Mouse (Mus musculus) intestine, embryonic 14.5 days (tissue): ENCODE measurements around the gene Lsr. TPM values are rescaled to one million over a fixed set of nuclear protein-coding genes. Genes with fewer than 3 reads are reported as not detected.

ENCODE experiments used
- ATAC-seq: fragments of 200-750 bp; cut with Nextera tagmentation; replicated peaks from 2 replicates; pipeline ENCODE4 v1.8.0; 2017; ENCODE audit warnings: low read depth, moderate number of reproducible peaks, moderate TSS enrichment, moderate library complexity; ENCODE audit not compliant: low FRiP score, low TSS enrichment
- DNase-seq: peaks from one replicate; pipeline ENCODE4 v3.0.0-alpha.2; 2018; ENCODE audit warnings: low spot score
- H3K27ac ChIP-seq: fragments of 300-500 bp; sonication (generic); 2 replicates; pipeline ENCODE4 v1.5.1; 2014; ENCODE audit warnings: low read depth, mild to moderate bottlenecking, control low read depth
- H3K27me3 ChIP-seq: fragments of 300-500 bp; sonication (generic); replicated peaks from 2 replicates; pipeline ENCODE4 v1.6.1; 2014; ENCODE audit warnings: low read length, control low read depth; ENCODE audit not compliant: control insufficient read depth, insufficient read depth
- H3K36me3 ChIP-seq: fragments of 300-500 bp; sonication (generic); 2 replicates; pipeline ENCODE4 v1.6.1; 2014; ENCODE audit warnings: low read length, control low read depth; ENCODE audit not compliant: control insufficient read depth, insufficient read depth
- H3K4me1 ChIP-seq: fragments of 300-500 bp; sonication (generic); replicated peaks from 2 replicates; pipeline ENCODE4 v1.6.1; 2014; ENCODE audit warnings: low read length, control low read depth, mixed read lengths; ENCODE audit not compliant: control insufficient read depth, insufficient read depth
- H3K4me2 ChIP-seq: fragments of 300-500 bp; sonication (generic); 2 replicates; pipeline ENCODE4 v1.6.1; 2014; ENCODE audit warnings: low read length
- H3K4me3 ChIP-seq: fragments of 300-500 bp; sonication (generic); 2 replicates; pipeline ENCODE4 v1.5.1; 2014; ENCODE audit warnings: low read depth, low read length, control low read depth, mixed read lengths
- H3K9ac ChIP-seq: fragments of 300-500 bp; sonication (generic); 2 replicates; pipeline ENCODE4 v1.6.1; 2014; ENCODE audit warnings: mild to moderate bottlenecking, low read length
- H3K9me3 ChIP-seq: fragments of 300-500 bp; sonication (generic); 2 replicates; pipeline ENCODE4 v1.6.1; 2016; ENCODE audit warnings: low read length, control low read depth; ENCODE audit not compliant: control insufficient read depth
- WGBS: fragments of 180-500 bp; shearing (Covaris S2); extraction: QIAGEN DNeasy Blood & Tissue Kit; methylation state at CpG from one replicate; pipeline ENCODE4 v1.1.7; 2014; 5-methylcytosine and 5-hydroxymethylcytosine counted together
- polyA plus RNA-seq: library from polyadenylated mRNA; unstranded; fragments of >200 nt; fragmentation: Nextera tagmentation; extraction: Ambion mirVana; gene quantifications from 2 replicates; pipeline ENCODE4 v1.2.1, GENCODE M21; 2014

Gene Lsr
- polyA plus RNA-seq, 1 experiment from 2014 or later = 135 TPM

DNA sequence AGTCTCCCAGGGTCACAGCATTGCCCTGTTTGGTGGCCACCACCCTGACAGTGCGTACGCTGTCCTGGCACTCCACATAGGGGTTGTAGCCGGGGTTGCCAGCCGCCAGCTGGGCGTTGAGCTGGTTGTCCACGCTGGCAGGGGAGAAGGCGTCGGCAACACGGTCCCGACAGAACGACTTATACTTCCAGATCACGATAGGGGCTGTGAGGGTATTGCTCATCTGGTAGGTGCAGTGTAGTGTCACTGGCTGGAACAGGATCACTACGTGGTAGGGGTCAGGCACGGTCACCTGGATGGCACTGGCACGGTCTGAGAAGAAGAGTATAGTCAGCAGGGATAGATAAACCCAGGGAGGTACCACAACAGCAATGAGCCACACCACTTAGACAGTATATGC, 1.4 kb downstream of the Lsr start:
- H3K9me3 ChIP-seq = no peaks in the 10 kb centered on the region
- no peak for DNase-seq
- 0 out of 2 replicates have a peak, but pooled peaks cover 11% of the 10 kb centered on the region for H3K27me3 ChIP-seq
- peak overlapping the region; percentile 66; the same call in 1 of the 2 replicates for H3K9ac ChIP-seq
- no peak for ATAC-seq
- peak overlapping the region; percentile 47 for H3K4me3 ChIP-seq
- no peak overlapping the region for H3K27ac ChIP-seq
- WGBS = 87% methylated on average over 15 of the region's 15 CpGs
- peak overlapping the region; percentile 61 for H3K4me2 ChIP-seq
- H3K36me3 ChIP-seq = peaks cover 11% of the 10 kb centered on the region; the same call in 1 of the 2 replicates
- H3K4me1 ChIP-seq = no peaks in the 10 kb centered on the region; the same call in 1 of the 2 replicates

DNA sequence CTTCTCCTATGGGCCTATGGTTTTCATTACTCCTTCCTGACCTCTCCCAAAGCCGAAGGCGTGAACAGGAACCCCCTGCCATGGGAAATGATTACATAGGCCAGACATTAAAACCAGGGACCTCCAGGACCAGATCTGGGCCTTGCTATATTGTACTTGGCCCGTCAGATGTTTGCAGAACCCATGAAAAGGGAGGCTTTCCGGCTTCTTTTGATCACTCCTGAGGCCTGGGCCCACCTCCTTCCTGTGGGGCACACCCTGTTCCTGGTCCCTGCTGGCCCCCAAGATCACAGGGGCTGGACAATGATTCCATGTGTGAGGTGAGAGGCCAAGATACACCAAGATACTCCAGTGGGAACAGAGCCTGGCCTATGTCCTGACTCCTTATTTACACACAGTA, 4.1 kb downstream of the Lsr start:
- Histone ChIP-seq H3K27me3 (0 out of 2 replicates have a peak, but pooled peaks cover 11% of the 10 kb centered on the region), H3K27ac (no peak overlapping the region), H3K9me3 (no peaks in the 10 kb centered on the region), H3K4me1 (no peaks in the 10 kb centered on the region; the same call in 1 of the 2 replicates), H3K4me3 (no peak overlapping the region), H3K9ac (no peak overlapping the region), H3K4me2 (no peak overlapping the region), H3K36me3 (peaks cover 11% of the 10 kb centered on the region; the same call in 1 of the 2 replicates)
- DNase-seq (no peak), ATAC-seq (no peak)
- 91% methylated on average over 4 of the region's 4 CpGs for WGBS

DNA sequence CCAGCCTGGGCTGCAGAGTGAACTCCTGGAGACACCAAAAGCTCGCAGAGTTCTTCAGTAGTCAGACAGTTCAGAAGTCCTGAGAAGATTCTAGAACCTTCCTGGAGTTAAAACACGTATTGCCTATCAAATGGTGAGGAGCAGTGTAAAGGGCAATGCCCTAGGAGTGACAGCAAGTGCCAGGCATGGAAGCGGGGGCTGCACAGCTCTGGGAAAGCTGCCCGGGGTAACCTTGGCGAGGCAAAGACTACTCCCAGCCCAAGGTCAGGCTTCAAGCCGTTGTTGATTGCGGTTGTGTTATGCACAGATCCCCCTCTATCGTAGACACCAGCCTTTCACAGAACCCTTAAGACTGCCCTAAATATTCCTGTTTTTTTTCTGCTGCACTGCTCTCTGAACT, 4.7 kb downstream of the Lsr start:
- WGBS = 91% methylated on average over 8 of the region's 8 CpGs
- Histone ChIP-seq H3K4me2 (no peak overlapping the region), H3K27me3 (0 out of 2 replicates have a peak, but pooled peaks cover 11% of the 10 kb centered on the region), H3K4me3 (no peak overlapping the region), H3K9me3 (no peaks in the 10 kb centered on the region), H3K4me1 (no peaks in the 10 kb centered on the region; the same call in 1 of the 2 replicates), H3K36me3 (peaks cover 11% of the 10 kb centered on the region; the same call in 1 of the 2 replicates), H3K9ac (no peak overlapping the region), H3K27ac (no peak overlapping the region)
- no peak for DNase-seq
- no peak for ATAC-seq

DNA sequence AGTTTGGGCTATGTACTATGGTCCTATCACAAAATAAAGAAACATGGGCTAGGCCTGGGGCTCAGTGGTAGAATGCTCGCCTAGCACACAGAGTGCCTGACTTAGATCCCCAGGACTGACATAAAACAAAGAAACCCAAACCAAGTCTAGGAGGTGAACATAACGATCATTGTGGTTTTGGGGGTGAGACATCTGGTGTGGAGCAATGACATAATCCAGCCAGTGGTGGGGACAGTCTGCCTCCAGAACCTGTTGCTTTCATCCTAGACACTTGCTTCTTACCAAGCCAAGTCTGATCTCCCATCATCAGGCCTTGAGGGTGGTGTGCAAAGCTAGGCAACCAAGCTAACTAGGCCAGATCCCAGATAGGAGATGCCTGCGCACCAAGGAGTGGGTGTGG, 6.6 kb downstream of the Lsr start:
- peaks cover 14% of the 10 kb centered on the region; the same call in 1 of the 2 replicates for H3K36me3 ChIP-seq
- 80% methylated on average over 3 of the region's 3 CpGs for WGBS
- no peaks in the 10 kb centered on the region for H3K27me3 ChIP-seq
- ATAC-seq (no peak), DNase-seq (no peak)
- H3K9ac ChIP-seq = no peak overlapping the region
- no peaks in the 10 kb centered on the region for H3K4me1 ChIP-seq
- H3K9me3 ChIP-seq = no peaks in the 10 kb centered on the region
- no peak overlapping the region for H3K4me2 ChIP-seq
- no peak overlapping the region for H3K27ac ChIP-seq
- no peak overlapping the region for H3K4me3 ChIP-seq

DNA sequence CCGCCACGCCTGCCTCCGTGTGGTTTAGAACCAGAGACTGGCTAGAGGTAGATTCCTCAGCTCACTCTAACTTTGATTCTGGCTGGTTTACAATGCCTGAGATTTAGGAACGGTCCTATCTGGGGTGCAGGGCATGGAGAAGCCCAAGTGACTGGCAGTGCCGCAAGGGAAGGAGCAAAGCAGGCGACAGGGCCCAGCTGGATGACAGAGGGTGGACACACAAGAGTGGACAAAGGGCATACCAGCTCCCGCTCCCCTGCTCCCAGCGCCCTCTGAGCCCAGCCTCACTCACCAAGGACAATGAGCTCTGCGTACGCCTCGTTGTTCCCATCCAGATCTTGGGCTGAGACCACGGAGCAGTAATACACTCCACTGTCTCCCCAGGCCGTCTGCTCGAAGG, 7.6 kb downstream of the Lsr start:
- H3K9me3 ChIP-seq = no peaks in the 10 kb centered on the region
- H3K4me3 ChIP-seq = no peak overlapping the region
- ATAC-seq = no peak
- no peak for DNase-seq
- H3K9ac ChIP-seq = no peak overlapping the region
- H3K36me3 ChIP-seq = peaks cover 20% of the 10 kb centered on the region; the same call in 1 of the 2 replicates
- H3K27ac ChIP-seq = no peak overlapping the region
- H3K27me3 ChIP-seq = no peaks in the 10 kb centered on the region
- H3K4me1 ChIP-seq = no peaks in the 10 kb centered on the region
- no peak overlapping the region for H3K4me2 ChIP-seq
- 86% methylated on average over 14 of the region's 14 CpGs for WGBS

DNA sequence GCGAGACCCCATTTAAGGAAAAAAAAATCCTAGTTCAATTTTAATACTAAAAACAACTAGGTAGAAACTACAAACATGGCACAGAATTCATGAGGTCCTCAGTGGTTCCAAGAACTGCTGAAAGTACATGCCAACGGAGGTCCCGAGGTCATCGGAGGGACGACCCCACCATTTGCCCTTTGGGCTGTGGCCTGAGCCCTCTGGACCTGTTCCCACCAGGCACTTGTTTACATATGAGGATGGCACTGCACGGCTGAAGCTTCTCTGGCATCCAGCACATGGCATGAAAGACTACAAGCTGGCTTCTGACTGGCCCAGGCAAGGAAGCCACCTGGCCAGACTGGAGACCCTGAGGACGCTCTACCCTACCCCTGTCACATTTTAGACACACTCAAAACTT, 8.9 kb downstream of the Lsr start:
- Histone ChIP-seq H3K4me2 (no peak overlapping the region), H3K4me3 (no peak overlapping the region), H3K27ac (no peak overlapping the region), H3K27me3 (no peaks in the 10 kb centered on the region), H3K9ac (no peak overlapping the region), H3K36me3 (peaks cover 24% of the 10 kb centered on the region; the same call in 1 of the 2 replicates), H3K9me3 (no peaks in the 10 kb centered on the region), H3K4me1 (no peaks in the 10 kb centered on the region)
- no peak for DNase-seq
- WGBS = 85% methylated on average over 7 of the region's 7 CpGs
- ATAC-seq = no peak

DNA sequence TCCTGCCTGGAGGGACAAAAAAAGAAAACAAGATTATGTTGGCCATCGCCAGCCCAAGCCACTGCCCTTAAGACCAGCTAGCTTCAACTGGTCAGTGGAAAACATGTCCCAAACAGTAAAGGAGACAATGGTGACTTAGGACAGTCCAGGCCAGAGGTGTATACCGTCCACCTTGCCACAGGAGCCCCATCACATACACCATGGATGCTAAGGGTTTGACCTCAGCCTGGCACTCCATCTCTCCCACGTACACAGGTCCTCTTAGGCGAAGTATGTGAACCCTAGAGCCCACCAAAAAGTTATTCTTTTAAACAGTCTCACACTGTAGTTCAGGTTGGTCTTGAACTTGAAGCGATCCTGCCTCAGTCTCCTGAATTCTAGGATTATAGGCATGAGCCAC, 10.4 kb downstream of the Lsr start:
- H3K9ac ChIP-seq = no peak overlapping the region
- no peak overlapping the region for H3K4me3 ChIP-seq
- peaks cover 8% of the 10 kb centered on the region for H3K4me1 ChIP-seq
- 93% methylated on average over 5 of the region's 5 CpGs for WGBS
- H3K4me2 ChIP-seq = no peak overlapping the region
- H3K27me3 ChIP-seq = no peaks in the 10 kb centered on the region
- no peaks in the 10 kb centered on the region for H3K9me3 ChIP-seq
- DNase-seq (no peak), ATAC-seq (no peak)
- peaks cover 28% of the 10 kb centered on the region for H3K36me3 ChIP-seq
- no peak overlapping the region for H3K27ac ChIP-seq

DNA sequence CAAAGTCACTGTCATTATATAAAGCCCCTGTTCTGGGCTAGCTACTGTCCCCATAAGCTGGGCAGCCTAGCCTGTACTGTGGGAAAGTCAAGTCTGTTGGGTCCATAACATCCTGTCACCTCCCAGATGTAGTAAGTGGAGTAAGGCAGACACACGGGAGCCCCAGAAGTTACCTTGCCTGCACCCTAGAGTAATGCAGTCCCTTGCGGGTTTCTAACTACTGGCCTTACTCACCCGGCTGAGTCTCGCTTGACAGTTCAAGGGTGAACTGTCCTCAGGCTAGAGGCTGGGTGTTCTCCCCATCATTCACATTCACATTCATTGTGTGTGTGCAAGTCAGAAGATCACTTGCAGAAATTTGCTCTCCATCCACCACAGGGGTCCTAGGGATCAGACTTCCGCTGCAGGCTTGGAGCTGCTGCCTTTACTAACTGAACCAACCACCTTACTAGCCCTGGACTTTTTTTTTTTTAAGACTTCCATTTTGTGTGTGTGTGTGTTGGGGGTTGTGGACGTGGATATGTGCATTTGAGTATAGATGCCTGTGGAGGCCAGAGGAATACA, 13.4 kb downstream of the Lsr start:
- H3K27ac ChIP-seq = no peak overlapping the region
- H3K4me2 ChIP-seq = no peak overlapping the region
- H3K4me3 ChIP-seq = no peak overlapping the region
- no peaks in the 10 kb centered on the region for H3K27me3 ChIP-seq
- H3K9ac ChIP-seq = no peak overlapping the region
- ATAC-seq (no peak), DNase-seq (no peak)
- H3K36me3 ChIP-seq = peaks cover 31% of the 10 kb centered on the region
- no peaks in the 10 kb centered on the region for H3K9me3 ChIP-seq
- 85% methylated on average over 6 of the region's 6 CpGs for WGBS
- H3K4me1 ChIP-seq = peaks cover 15% of the 10 kb centered on the region

DNA sequence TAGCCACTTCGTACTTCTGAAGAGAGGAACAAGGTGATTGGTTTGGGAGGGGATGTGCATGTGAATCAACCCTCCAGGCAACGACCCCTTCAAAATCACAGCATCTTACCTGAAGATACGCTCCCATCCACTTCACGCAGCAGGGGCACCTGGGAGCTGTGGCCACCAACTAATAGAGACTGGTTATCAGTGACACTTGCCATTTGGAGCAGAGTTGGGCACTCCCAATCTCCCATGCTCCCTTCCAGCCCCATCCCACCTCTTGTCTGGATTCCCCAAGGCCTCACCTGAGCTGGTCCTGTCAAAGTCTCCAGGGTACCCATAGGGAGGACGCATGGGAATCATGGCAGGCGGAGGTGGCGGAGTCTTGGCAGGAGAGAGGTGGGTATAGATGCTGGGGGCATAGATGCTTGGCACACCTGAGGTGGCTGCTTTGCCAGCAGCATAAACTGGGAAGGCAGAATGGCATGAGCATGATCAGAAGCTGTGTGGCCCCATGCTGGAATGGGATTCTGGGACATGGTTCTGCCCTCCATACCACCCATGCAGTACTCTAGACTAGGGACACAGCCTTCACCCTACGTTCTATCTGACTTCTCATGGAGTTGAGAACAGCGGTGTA, 14.3 kb downstream of the Lsr start:
- DNase-seq (no peak), ATAC-seq (no peak)
- Histone ChIP-seq H3K4me3 (no peak overlapping the region), H3K4me1 (peaks cover 16% of the 10 kb centered on the region), H3K27me3 (no peaks in the 10 kb centered on the region), H3K9me3 (no peaks in the 10 kb centered on the region), H3K4me2 (no peak overlapping the region), H3K9ac (no peak overlapping the region), H3K27ac (no peak overlapping the region), H3K36me3 (peaks cover 40% of the 10 kb centered on the region)
- WGBS = 96% methylated on average over 9 of the region's 9 CpGs
